Mouse (Mus musculus) thymus, adult 2 months (tissue): ENCODE measurements around the gene Gng2. TPM values are rescaled to one million over a fixed set of nuclear protein-coding genes. Genes with fewer than 3 reads are reported as not detected.

Experiments used
- DNase-seq: peaks from one replicate; pipeline ENCODE4 v3.0.0; 2021
- H3K27ac ChIP-seq: fragments of 200-500 bp; 2 replicates; pipeline ENCODE4 v1.5.1; 2012; ENCODE audit warnings: low read length, control low read depth; ENCODE audit not compliant: control insufficient read depth, insufficient read depth
- H3K27me3 ChIP-seq: fragments of 200-500 bp; 2 replicates; pipeline ENCODE4 v1.6.1; 2012; ENCODE audit warnings: mild to moderate bottlenecking, low read length, moderate library complexity, mixed read lengths; ENCODE audit not compliant: control insufficient read depth, insufficient read depth
- H3K36me3 ChIP-seq: fragments of 200-500 bp; 2 replicates; pipeline ENCODE4 v1.6.1; 2012; ENCODE audit warnings: mild to moderate bottlenecking, low read length, moderate library complexity; ENCODE audit not compliant: control insufficient read depth, insufficient read depth
- H3K4me1 ChIP-seq: fragments of 200-500 bp; replicated peaks from 2 replicates; pipeline ENCODE4 v1.6.1; 2012; ENCODE audit warnings: low read length; ENCODE audit not compliant: control insufficient read depth, insufficient read depth
- H3K4me3 ChIP-seq: fragments of 200-500 bp; 2 replicates; pipeline ENCODE4 v1.5.1; 2012; ENCODE audit warnings: mild to moderate bottlenecking, low read length, control low read depth, moderate library complexity; ENCODE audit not compliant: control insufficient read depth, insufficient read depth
- CTCF ChIP-seq: fragments of 200-500 bp; IDR thresholded peaks from 2 replicates; pipeline ENCODE4 v1.5.1; 2012; ENCODE audit warnings: mild to moderate bottlenecking, control low read depth, low read length, moderate library complexity, borderline replicate concordance; ENCODE audit not compliant: control insufficient read depth, poor library complexity, insufficient read depth; ENCODE audit errors: extremely low read depth
- POLR2A ChIP-seq: fragments of 200-500 bp; IDR thresholded peaks from 2 replicates; pipeline ENCODE4 v1.6.1; 2012; ENCODE audit warnings: mild to moderate bottlenecking, low read length, control low read depth, moderate library complexity; ENCODE audit not compliant: control insufficient read depth, poor library complexity, insufficient read depth; ENCODE audit errors: extremely low read depth
- WGBS: fragments of 180-500 bp; shearing (Covaris S2); methylation state at CpG from one replicate; pipeline ENCODE4 v1.1.7; 2018; 5-methylcytosine and 5-hydroxymethylcytosine counted together
- polyA plus RNA-seq: library from polyadenylated mRNA; depleted of rRNA; stranded (reverse); fragments of >200 nt; gene quantifications from 2 replicates; pipeline ENCODE4 v1.2.3, GENCODE M21; 2012

Gene Gng2
- polyA plus RNA-seq, 1 experiment, result 12.3 TPM

DNA sequence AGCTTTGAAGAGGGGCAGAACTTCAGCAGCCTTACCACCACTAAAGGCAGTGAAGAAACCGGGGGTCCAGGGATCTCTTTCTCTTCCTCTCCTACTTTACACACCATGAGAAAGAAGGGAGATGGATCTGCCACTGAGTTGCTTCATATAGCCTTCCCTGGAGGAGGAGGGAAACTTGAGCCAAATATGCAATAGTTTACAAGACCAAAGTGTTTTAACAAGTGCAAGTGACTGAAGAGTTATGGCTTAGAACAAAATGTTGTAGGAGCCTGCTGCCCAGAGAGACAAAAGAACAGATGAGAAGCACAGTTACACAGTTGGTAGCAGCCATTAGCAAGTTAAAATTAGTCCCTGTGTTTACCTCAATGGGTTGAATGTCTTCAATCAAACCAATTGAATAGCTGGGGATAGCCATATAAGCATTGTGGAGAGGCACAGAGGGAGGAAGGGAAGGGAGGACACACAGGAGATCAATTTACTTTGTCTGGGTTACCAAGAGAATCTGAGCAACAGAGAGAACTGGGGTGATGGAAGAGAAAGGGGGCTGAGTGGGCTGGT lies 13.1 kb upstream of the Gng2 start:
- no peak for TF ChIP-seq CTCF
- no peak for TF ChIP-seq POLR2A
- no peaks in the 10 kb centered on the region for H3K27me3 ChIP-seq
- 85% methylated on average over 1 of the region's 1 CpGs for WGBS
- no peaks in the 10 kb centered on the region for H3K36me3 ChIP-seq
- H3K27ac ChIP-seq, result no peak overlapping the region
- H3K4me3 ChIP-seq, result no peak overlapping the region
- peaks cover 27% of the 10 kb centered on the region for H3K4me1 ChIP-seq
- no peak for DNase-seq

DNA sequence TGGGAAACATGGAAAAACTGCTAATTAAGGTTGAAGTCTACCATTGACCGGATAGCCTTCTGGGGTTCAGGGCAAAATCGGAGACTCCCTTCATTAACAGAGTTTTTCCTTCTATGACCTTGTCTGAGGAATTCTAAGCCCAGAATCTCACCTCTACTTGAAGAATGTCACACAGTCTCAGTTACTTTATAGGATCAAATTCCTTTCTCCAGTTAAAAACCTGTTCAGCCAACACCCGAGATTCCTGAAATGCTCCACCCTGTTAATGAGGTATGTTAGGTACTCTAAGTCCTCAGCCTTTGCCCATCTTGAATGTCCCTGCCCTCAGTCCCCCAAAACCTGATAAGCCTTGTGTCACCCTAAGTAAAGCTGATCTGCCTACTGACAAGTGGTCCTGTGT lies 11.0 kb upstream of the Gng2 start:
- TF ChIP-seq CTCF (no peak), POLR2A (no peak)
- Histone ChIP-seq H3K27ac (no peak overlapping the region), H3K27me3 (no peaks in the 10 kb centered on the region), H3K4me1 (peaks cover 25% of the 10 kb centered on the region), H3K4me3 (no peak overlapping the region), H3K36me3 (no peaks in the 10 kb centered on the region)
- no peak for DNase-seq
- WGBS, result 96% methylated on average over 3 of the region's 3 CpGs

DNA sequence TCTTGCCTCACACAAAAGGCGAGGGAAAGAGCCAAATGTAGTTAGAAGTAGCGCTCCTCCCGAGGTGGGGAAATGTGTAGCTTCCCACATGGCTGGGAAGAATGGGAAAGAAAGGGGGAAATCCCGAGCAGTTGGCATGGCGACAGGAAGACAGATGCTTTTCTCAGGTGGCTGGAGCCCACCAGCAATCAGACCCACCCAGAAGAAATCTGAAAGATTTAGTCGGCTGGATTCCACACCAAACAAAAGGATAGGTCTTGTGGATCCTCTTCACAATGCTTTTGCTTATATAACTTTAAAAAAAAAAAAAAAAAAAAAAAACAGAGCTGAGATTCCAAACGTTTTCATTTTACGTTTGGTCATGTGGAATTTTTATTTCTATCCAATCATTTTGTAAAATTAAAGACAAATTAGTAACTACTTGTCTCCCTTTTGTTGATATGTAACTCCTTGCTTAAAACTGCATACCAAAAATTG lies 10.0 kb upstream of the Gng2 start:
- no peaks in the 10 kb centered on the region for H3K36me3 ChIP-seq
- no peak overlapping the region for H3K4me3 ChIP-seq
- no peak for DNase-seq
- H3K27ac ChIP-seq, result peak overlapping the region; percentile 95
- TF ChIP-seq CTCF (no peak), POLR2A (no peak)
- H3K27me3 ChIP-seq, result no peaks in the 10 kb centered on the region
- H3K4me1 ChIP-seq, result peaks cover 23% of the 10 kb centered on the region
- WGBS, result 47% methylated on average over 8 of the region's 8 CpGs

DNA sequence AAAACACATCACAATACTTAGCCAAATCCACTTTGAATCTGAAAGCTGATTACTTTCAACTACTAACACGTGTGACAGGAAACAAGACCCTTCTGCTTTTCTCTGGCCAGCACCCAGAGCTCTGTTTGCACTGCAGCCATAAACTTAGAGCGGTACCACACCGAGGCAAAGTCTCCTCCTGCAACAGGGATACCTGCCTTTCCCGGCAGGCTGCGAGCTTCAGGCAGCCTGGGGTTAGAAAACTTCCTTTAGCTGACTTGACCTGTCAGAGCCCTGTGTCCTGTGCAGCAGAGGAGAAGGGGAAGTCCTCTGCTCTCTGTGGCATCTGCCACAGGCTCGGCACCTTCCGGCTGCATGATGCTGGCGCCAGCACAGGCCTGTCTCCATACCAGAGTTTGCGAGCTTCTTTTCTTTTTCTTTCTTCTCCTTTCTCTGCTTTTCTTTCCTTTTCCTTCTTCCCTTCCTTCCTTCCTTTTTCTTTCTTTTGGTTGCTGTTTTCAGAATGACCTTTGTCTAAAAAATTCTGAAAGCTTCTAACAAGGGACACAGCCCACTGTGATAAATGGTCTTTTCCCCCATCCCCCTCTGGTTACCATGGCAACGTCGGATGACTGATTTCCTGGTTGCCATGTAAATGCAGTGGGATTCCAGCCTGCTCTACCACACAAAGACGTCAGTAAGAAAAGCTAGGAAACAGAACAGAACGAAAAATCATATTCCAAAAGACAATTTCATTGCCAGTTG lies 9.4 kb upstream of the Gng2 start:
- peak; percentile 65 for DNase-seq
- Histone ChIP-seq H3K4me1 (peaks cover 23% of the 10 kb centered on the region), H3K36me3 (no peaks in the 10 kb centered on the region), H3K27me3 (no peaks in the 10 kb centered on the region), H3K4me3 (peak overlapping the region; percentile 37), H3K27ac (peak overlapping the region; percentile 95)
- TF ChIP-seq CTCF (no peak), POLR2A (no peak)
- WGBS, result 3% methylated on average over 13 of the region's 13 CpGs

DNA sequence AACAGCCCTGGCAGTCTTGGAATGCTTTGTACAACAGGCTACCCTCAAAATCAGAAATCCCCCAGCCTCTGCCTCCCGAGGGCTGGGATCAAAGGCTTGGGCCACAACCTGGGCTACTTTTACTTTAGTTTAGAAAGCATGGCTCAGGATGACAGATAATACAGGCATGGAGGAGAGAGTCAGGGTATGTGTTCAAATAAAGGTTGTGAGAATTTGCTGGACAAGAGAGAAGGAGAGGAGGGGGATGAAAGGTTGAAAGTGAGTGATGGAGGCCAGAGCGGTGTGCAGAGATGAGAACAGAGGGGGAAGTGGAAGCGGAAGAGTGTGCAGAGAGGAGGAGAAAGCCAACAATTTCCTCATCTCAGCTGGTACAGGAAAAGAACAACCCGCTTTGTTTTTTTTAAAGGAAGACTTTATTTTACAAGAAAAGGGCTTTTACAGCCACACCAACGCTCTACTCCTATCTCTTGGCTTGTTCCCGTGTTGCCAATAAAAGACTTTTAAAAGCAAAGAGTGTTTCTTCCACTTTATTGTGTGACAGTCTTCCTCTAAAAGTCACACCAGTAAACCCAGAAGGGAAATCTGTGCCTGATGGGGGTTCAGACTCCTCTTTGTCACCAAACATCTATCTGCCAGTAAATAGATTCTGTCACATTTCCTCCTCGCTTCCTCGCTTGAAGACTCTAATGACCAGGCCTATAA lies 8.6 kb upstream of the Gng2 start:
- peaks cover 23% of the 10 kb centered on the region for H3K4me1 ChIP-seq
- WGBS, result 12% methylated on average over 8 of the region's 8 CpGs
- H3K36me3 ChIP-seq, result no peaks in the 10 kb centered on the region
- H3K27ac ChIP-seq, result peak overlapping the region; percentile 95
- peak overlapping the region; percentile 22 for H3K4me3 ChIP-seq
- no peak for TF ChIP-seq CTCF
- no peak for TF ChIP-seq POLR2A
- DNase-seq, result peak; percentile 25
- H3K27me3 ChIP-seq, result no peaks in the 10 kb centered on the region

DNA sequence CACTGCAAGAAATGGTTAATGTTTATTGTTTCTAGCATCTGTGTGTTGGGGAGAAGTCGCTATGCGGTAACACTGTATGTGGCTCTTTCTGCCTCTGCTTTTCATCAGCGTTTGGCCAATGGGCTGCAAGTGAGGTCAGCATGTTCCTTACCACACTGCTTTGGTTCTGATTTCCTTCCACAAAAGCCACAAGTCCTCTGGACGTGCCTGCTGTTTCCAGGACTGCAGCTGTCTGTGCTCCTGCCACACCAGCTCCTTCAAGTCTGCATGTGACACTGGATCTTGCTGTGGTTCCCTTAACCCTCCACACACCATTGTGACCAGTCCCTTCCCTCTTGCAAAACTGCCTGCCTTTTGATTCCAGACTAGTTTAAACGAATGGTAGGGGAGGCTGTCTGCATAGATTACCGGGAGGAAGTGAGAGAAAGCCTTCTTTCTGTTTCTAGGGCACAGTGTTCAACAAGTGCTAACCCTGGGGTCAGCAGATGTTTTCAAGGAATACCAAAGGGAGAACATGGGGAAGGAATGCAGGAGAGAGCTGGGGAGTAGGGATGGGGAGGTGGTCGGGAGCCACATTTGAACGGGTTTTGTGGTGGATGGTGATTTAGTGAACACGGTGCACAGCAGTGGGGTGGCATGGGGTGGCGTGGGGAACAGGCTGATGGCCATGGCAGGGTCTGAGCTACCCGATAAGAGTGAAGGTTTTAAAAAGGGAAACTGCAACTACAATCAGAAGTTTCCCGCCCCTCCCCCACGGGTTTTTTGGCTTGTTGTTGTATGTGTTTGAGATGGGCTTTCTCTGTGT lies 7.9 kb upstream of the Gng2 start:
- no peaks in the 10 kb centered on the region for H3K36me3 ChIP-seq
- peak; percentile 48 for DNase-seq
- 5% methylated on average over 13 of the region's 13 CpGs for WGBS
- H3K27me3 ChIP-seq, result no peaks in the 10 kb centered on the region
- peak overlapping the region; percentile 22 for H3K4me3 ChIP-seq
- H3K27ac ChIP-seq, result peak overlapping the region; percentile 71
- peaks cover 23% of the 10 kb centered on the region for H3K4me1 ChIP-seq
- TF ChIP-seq CTCF (no peak), POLR2A (no peak)
